Mouse (Mus musculus): Measurements from ENCODE around the gene Mfng. TPM values are rescaled to one million over a fixed set of nuclear protein-coding genes. Genes with fewer than 3 reads are reported as not detected.

Gene Mfng
- polyA plus RNA-seq, 1 experiment = 36.6 TPM

GRCm38 (mm10) chr15:78769064-78769463 lies 4.2 kb downstream of the Mfng start:
- Histone ChIP-seq H3K4me3 (replicated peaks) (no peak overlapping the region), H3K4me1 (peaks cover 43% of the 10 kb centered on the region), H3K9me3 (peaks cover 5% of the 10 kb centered on the region), H3K27me3 (replicated peaks) (no peaks in the 10 kb centered on the region), H3K36me3 (replicated peaks; ENCODE audit: low read length) (peaks cover 62% of the 10 kb centered on the region)
- TF ChIP-seq GATA1 (IDR thresholded peaks at IDR 0.05; ENCODE audit: borderline replicate concordance, low read length) = no peak
- TF ChIP-seq FLI1 (IDR thresholded peaks at IDR 0.05; ENCODE audit: low read length) = no peak

- Histone ChIP-seq H3K36me3 (replicated peaks; ENCODE audit: low read length) (peaks cover 98% of the 10 kb centered on the region), H3K27me3 (replicated peaks) (no peaks in the 10 kb centered on the region), H3K4me1 (0 out of 2 replicates have a peak, but pooled peaks cover 3% of the 10 kb centered on the region), H3K4me3 (replicated peaks) (no peak overlapping the region), H3K9me3 (no peaks in the 10 kb centered on the region)
- TF ChIP-seq FLI1 (IDR thresholded peaks at IDR 0.05; ENCODE audit: low read length) = no peak
- no peak for TF ChIP-seq GATA1 (IDR thresholded peaks at IDR 0.05; ENCODE audit: borderline replicate concordance, low read length)
These were observed 9.6 kb downstream of the Mfng start for GRCm38 (mm10) chr15:78763704-78764103.

GRCm38 (mm10) chr15:78763210-78763609 lies 10.1 kb downstream of the Mfng start:
- no peaks in the 10 kb centered on the region for H3K9me3 ChIP-seq
- no peak overlapping the region for H3K4me3 ChIP-seq (replicated peaks)
- TF ChIP-seq GATA1 (IDR thresholded peaks at IDR 0.05; ENCODE audit: borderline replicate concordance, low read length) = no peak
- no peak for TF ChIP-seq FLI1 (IDR thresholded peaks at IDR 0.05; ENCODE audit: low read length)
- 0 out of 2 replicates have a peak, but pooled peaks cover 3% of the 10 kb centered on the region for H3K4me1 ChIP-seq
- peaks cover 98% of the 10 kb centered on the region for H3K36me3 ChIP-seq (replicated peaks; ENCODE audit: low read length)
- H3K27me3 ChIP-seq (replicated peaks) = no peaks in the 10 kb centered on the region

- Histone ChIP-seq H3K4me1 (no peaks in the 10 kb centered on the region), H3K4me3 (replicated peaks) (no peak overlapping the region), H3K9me3 (no peaks in the 10 kb centered on the region), H3K36me3 (replicated peaks; ENCODE audit: low read length) (peaks cover 98% of the 10 kb centered on the region), H3K27me3 (replicated peaks) (no peaks in the 10 kb centered on the region)
- no peak for TF ChIP-seq FLI1 (IDR thresholded peaks at IDR 0.05; ENCODE audit: low read length)
- TF ChIP-seq GATA1 (IDR thresholded peaks at IDR 0.05; ENCODE audit: borderline replicate concordance, low read length) = no peak
These were observed 12.2 kb downstream of the Mfng start for GRCm38 (mm10) chr15:78761112-78761511.

GRCm38 (mm10) chr15:78758132-78758531 lies 15.1 kb downstream of the Mfng start:
- TF ChIP-seq FLI1 (IDR thresholded peaks at IDR 0.05; ENCODE audit: low read length) (no peak), GATA1 (IDR thresholded peaks at IDR 0.05; ENCODE audit: borderline replicate concordance, low read length) (no peak)
- no peaks in the 10 kb centered on the region for H3K27me3 ChIP-seq (replicated peaks)
- H3K36me3 ChIP-seq (replicated peaks; ENCODE audit: low read length) = peaks cover 88% of the 10 kb centered on the region
- no peak overlapping the region for H3K4me3 ChIP-seq (replicated peaks)
- no peaks in the 10 kb centered on the region for H3K9me3 ChIP-seq
- H3K4me1 ChIP-seq = peaks cover 15% of the 10 kb centered on the region

GRCm38 (mm10) chr15:78755966-78756725 lies 17.1 kb downstream of the Mfng start:
- TF ChIP-seq GATA1 (IDR thresholded peaks at IDR 0.05; ENCODE audit: borderline replicate concordance, low read length) (no peak), FLI1 (IDR thresholded peaks at IDR 0.05; ENCODE audit: low read length) (no peak)
- Histone ChIP-seq H3K9me3 (no peaks in the 10 kb centered on the region), H3K36me3 (replicated peaks; ENCODE audit: low read length) (peaks cover 68% of the 10 kb centered on the region), H3K4me3 (replicated peaks) (no peak overlapping the region), H3K27me3 (replicated peaks) (peaks cover 4% of the 10 kb centered on the region), H3K4me1 (peaks cover 15% of the 10 kb centered on the region)

GRCm38 (mm10) chr15:78755226-78755625 lies 18.0 kb downstream of the Mfng start:
- Histone ChIP-seq H3K27me3 (replicated peaks) (peaks cover 4% of the 10 kb centered on the region), H3K4me3 (replicated peaks) (no peak overlapping the region), H3K9me3 (no peaks in the 10 kb centered on the region), H3K4me1 (peaks cover 15% of the 10 kb centered on the region), H3K36me3 (replicated peaks; ENCODE audit: low read length) (peaks cover 59% of the 10 kb centered on the region)
- TF ChIP-seq GATA1 (IDR thresholded peaks at IDR 0.05; ENCODE audit: borderline replicate concordance, low read length) = no peak
- TF ChIP-seq FLI1 (IDR thresholded peaks at IDR 0.05; ENCODE audit: low read length) = no peak

GRCm38 (mm10) chr15:78754144-78754543 lies 19.1 kb downstream of the Mfng start:
- H3K36me3 ChIP-seq (replicated peaks; ENCODE audit: low read length) = peaks cover 48% of the 10 kb centered on the region
- TF ChIP-seq GATA1 (IDR thresholded peaks at IDR 0.05; ENCODE audit: borderline replicate concordance, low read length) (no peak), FLI1 (IDR thresholded peaks at IDR 0.05; ENCODE audit: low read length) (no peak)
- H3K4me1 ChIP-seq = peaks cover 15% of the 10 kb centered on the region

GRCm38 (mm10) chr15:78752991-78753390 lies 20.3 kb downstream of the Mfng start:
- H3K4me3 ChIP-seq (replicated peaks) = no peak overlapping the region
- peaks cover 37% of the 10 kb centered on the region for H3K36me3 ChIP-seq (replicated peaks; ENCODE audit: low read length)
- peaks cover 18% of the 10 kb centered on the region for H3K4me1 ChIP-seq

More at GRCm38 (mm10) chr15:78754144-78754543, 19.1 kb downstream of the Mfng start:
- Histone ChIP-seq H3K9me3 (no peaks in the 10 kb centered on the region), H3K27me3 (replicated peaks) (peaks cover 4% of the 10 kb centered on the region), H3K4me3 (replicated peaks) (no peak overlapping the region)

GRCm38 (mm10) chr15:78750608-78751350 lies 22.5 kb downstream of the Mfng start:
- TF ChIP-seq FLI1 (IDR thresholded peaks at IDR 0.05; ENCODE audit: low read length) = no peak
- TF ChIP-seq GATA1 (IDR thresholded peaks at IDR 0.05; ENCODE audit: borderline replicate concordance, low read length) = no peak
- Histone ChIP-seq H3K27me3 (replicated peaks) (peaks cover 7% of the 10 kb centered on the region), H3K4me1 (peaks cover 18% of the 10 kb centered on the region), H3K9me3 (peaks cover under 1% of the 10 kb centered on the region), H3K36me3 (replicated peaks; ENCODE audit: low read length) (peaks cover 15% of the 10 kb centered on the region), H3K4me3 (replicated peaks) (no peak overlapping the region)

More at GRCm38 (mm10) chr15:78752991-78753390, 20.3 kb downstream of the Mfng start:
- peaks cover 6% of the 10 kb centered on the region for H3K27me3 ChIP-seq (replicated peaks)
- TF ChIP-seq FLI1 (IDR thresholded peaks at IDR 0.05; ENCODE audit: low read length) (no peak), GATA1 (IDR thresholded peaks at IDR 0.05; ENCODE audit: borderline replicate concordance, low read length) (no peak)
- no peaks in the 10 kb centered on the region for H3K9me3 ChIP-seq

All from megakaryocyte, embryonic 14.5 days (primary cell).